Mouse (Mus musculus): ENCODE results near the gene Peak1.

DNA sequence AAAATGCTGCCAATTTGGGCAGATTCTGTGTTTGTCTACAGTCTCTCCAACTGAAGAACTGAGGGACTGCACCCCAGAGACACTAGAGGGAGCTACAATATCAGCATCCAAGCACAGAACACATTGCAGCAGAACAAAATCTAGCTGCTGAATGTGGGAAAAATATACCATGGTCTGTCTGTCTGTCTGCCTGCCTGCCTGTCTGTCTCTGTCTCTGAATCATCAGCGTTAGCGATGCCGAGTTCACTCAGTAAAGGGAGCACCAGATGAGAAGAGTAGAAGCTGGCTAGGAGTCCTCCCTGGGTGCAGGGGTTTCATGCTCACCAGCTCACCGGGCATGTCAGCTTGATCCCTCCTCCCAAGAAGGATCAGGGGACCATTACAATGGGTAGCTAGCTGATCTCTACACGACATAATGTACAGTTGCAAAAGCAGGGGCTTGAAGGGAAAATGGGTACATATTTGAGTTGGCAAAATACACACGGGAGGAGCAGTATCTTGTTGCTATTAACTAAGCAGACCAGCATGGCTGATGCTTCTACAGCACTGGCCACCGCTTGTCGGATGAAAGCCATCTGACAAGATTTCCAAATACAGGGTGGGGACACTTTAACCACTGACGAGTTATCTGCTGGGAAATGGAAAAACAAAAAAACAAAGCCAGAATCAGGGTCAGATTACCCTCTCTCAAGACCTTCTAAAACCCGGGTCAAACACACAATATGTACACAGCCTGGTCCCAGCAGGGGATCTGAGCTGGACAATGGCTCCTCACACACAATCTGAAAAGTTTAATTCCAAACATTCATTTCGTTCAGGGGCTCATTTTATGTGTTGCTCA lies 204.2 kb downstream of the Peak1 start:
- TF ChIP-seq GATA1 (IDR thresholded peaks at IDR 0.05; ENCODE audit: low read length): no peak
- no peak for TF ChIP-seq TAL1 (IDR thresholded peaks at IDR 0.05; ENCODE audit: low read length)

All from erythroblast, embryonic 14.5 days (primary cell).